Comparison of ENCODE assay signal across 11 mouse cellular contexts in genomic region chr2:118727911-118728310, GRCm38 (mm10). TPM values are rescaled to one million over a fixed set of nuclear protein-coding genes. Genes with fewer than 3 reads are reported as not detected.
A peak's percentile ranks its signal among the peaks of the same experiment; 100 is the strongest.
DNase-seq lines count a peak whose midpoint lies in the region; ATAC-seq and TF ChIP-seq lines count a peak whose summit lies in the region.
"Had no signal": no experiment of that assay in that cellular context is flagged by ENCODE, and none has a peak within 500 bp of the region (broad histone marks: within the 10 kb centered on the region; RNA-seq: fewer than 3 reads in every experiment).

No protein-coding gene starts in this region.

- 16% methylated on average over 9 of the region's 9 CpGs for WGBS in heart, embryonic 12.5 days
- WGBS in limb, embryonic 14.5 days = 26% methylated on average over 9 of the region's 9 CpGs
- 40% methylated on average over 9 of the region's 9 CpGs for WGBS in small intestine, adult 2 months
- 37% methylated on average over 9 of the region's 9 CpGs for WGBS in midbrain, embryonic 16.5 days

- H3K27ac ChIP-seq in heart, embryonic 12.5 days (ENCODE audit: poor library complexity, severe bottlenecking) = no peak overlapping the region
- no peak overlapping the region for H3K27ac ChIP-seq in limb, embryonic 14.5 days (replicated peaks; ENCODE audit: low read depth, low read length)
- peak overlapping the region; percentile 23 for H3K27ac ChIP-seq in small intestine, adult 2 months (ENCODE audit: insufficient read depth, low read depth, low read length)
- H3K27ac ChIP-seq in midbrain, embryonic 16.5 days (ENCODE audit: low read length) = no peak overlapping the region
- H3K27ac ChIP-seq: hindbrain, embryonic 12.5 days had no signal

- H3K4me1 ChIP-seq in heart, embryonic 12.5 days (replicated peaks) = peaks cover 44% of the 10 kb centered on the region
- peaks cover 10% of the 10 kb centered on the region for H3K4me1 ChIP-seq in limb, embryonic 14.5 days (ENCODE audit: control insufficient read depth, insufficient read depth, low read length)
- H3K4me1 ChIP-seq in small intestine, adult 2 months (ENCODE audit: control insufficient read depth, insufficient read depth, insufficient read length, low read length) = peaks cover 3% of the 10 kb centered on the region; the same call in 1 of the 2 replicates
- no peaks in the 10 kb centered on the region for H3K4me1 ChIP-seq in midbrain, embryonic 16.5 days (ENCODE audit: control insufficient read depth, insufficient read depth, low read length)

- H3K27me3 ChIP-seq in heart, embryonic 12.5 days (replicated peaks) = peaks cover 36% of the 10 kb centered on the region
- 0 out of 2 replicates have a peak, but pooled peaks cover 4% of the 10 kb centered on the region for H3K27me3 ChIP-seq in limb, embryonic 14.5 days (ENCODE audit: control insufficient read depth, insufficient read depth, low read length)
- H3K27me3 ChIP-seq in small intestine, adult 2 months (ENCODE audit: control insufficient read depth, insufficient read depth, low read length) = no peaks in the 10 kb centered on the region
- H3K27me3 ChIP-seq in midbrain, embryonic 16.5 days (ENCODE audit: control insufficient read depth, insufficient read depth, low read depth, low read length) = 0 out of 2 replicates have a peak, but pooled peaks cover 2% of the 10 kb centered on the region

- no peaks in the 10 kb centered on the region for H3K36me3 ChIP-seq in heart, embryonic 12.5 days
- H3K36me3 ChIP-seq in limb, embryonic 14.5 days (ENCODE audit: control insufficient read depth, insufficient read depth, low read length) = no peaks in the 10 kb centered on the region
- H3K36me3 ChIP-seq in small intestine, adult 2 months (ENCODE audit: control insufficient read depth, insufficient read depth, low read length) = no peaks in the 10 kb centered on the region
- no peaks in the 10 kb centered on the region for H3K36me3 ChIP-seq in midbrain, embryonic 16.5 days (ENCODE audit: control insufficient read depth, insufficient read depth, low read length)
- H3K36me3 ChIP-seq: hindbrain, embryonic 12.5 days had no signal

- H3K9ac ChIP-seq in heart, embryonic 12.5 days = no peak overlapping the region
- no peak overlapping the region; the same call in 1 of the 2 replicates for H3K9ac ChIP-seq in limb, embryonic 14.5 days (ENCODE audit: low read depth, low read length, severe bottlenecking)
- no peak overlapping the region for H3K9ac ChIP-seq in midbrain, embryonic 16.5 days (ENCODE audit: low read depth, low read length)
- H3K9ac ChIP-seq: hindbrain, embryonic 12.5 days had no signal

- no peak for DNase-seq in heart, postnatal 25 days (ENCODE audit: low spot score)
- DNase-seq in ovary, postnatal 36 days (ENCODE audit: low spot score) = peak; percentile 19
- no peak for DNase-seq in ovary, postnatal 10 days (ENCODE audit: low spot score)
- no peak for DNase-seq in limb, embryonic 14.5 days (ENCODE audit: low spot score)
- DNase-seq in left cerebral cortex, postnatal 36 days (ENCODE audit: low spot score in 2 of 2) = no peak
- DNase-seq: cerebellum, adult 9-11 months had no signal

- peak overlapping the region; percentile 35; the same call in 1 of the 2 replicates for H3K4me2 ChIP-seq in heart, embryonic 12.5 days
- H3K4me2 ChIP-seq in limb, embryonic 14.5 days (replicated peaks; ENCODE audit: low read depth, low read length, severe bottlenecking) = 0 out of 2 replicates have a peak overlapping the region, but pooled peaks have one; percentile 5
- H3K4me2 ChIP-seq in midbrain, embryonic 16.5 days (ENCODE audit: low read length) = no peak overlapping the region
- H3K4me2 ChIP-seq: hindbrain, embryonic 12.5 days had no signal

- TF ChIP-seq POLR2A in limb, embryonic 14.5 days (IDR thresholded peaks at IDR 0.05; ENCODE audit: borderline replicate concordance, extremely low read depth, insufficient read depth, insufficient read length) = no peak
- TF ChIP-seq POLR2A in small intestine, adult 2 months (IDR thresholded peaks at IDR 0.05; ENCODE audit: low read depth, low read length) = no peak

- intact Hi-C loops in heart, postnatal 25 days (cut with DNase I) = loop anchor here (2.0 kb wide), 1 partner anchor 27 kb away; no protein-coding TSS in a partner anchor
- intact Hi-C loops in left cerebral cortex, postnatal 36 days (cut with DNase I) = no loop called here

- TF ChIP-seq CTCF in small intestine, adult 2 months (IDR thresholded peaks at IDR 0.05; ENCODE audit: extremely low read depth, insufficient read length, insufficient replicate concordance, low read depth, low read length) = no peak

- no peak overlapping the region for H3K4me3 ChIP-seq in heart, embryonic 12.5 days
- no peak overlapping the region for H3K4me3 ChIP-seq in limb, embryonic 14.5 days (replicated peaks; ENCODE audit: low read length)
- peak overlapping the region; percentile 50 for H3K4me3 ChIP-seq in small intestine, adult 2 months (ENCODE audit: low read depth, low read length)
- H3K4me3 ChIP-seq in midbrain, embryonic 16.5 days (ENCODE audit: low read depth, low read length) = no peak overlapping the region
- H3K4me3 ChIP-seq: hindbrain, embryonic 12.5 days had no signal

- no peak for ATAC-seq in heart, embryonic 12.5 days (ENCODE audit: insufficient number of reproducible peaks, low FRiP score)
- no peak for ATAC-seq in limb, embryonic 14.5 days (ENCODE audit: low FRiP score, low read depth)
- ATAC-seq in midbrain, embryonic 16.5 days = no peak

- H3K9me3 ChIP-seq in heart, embryonic 12.5 days (replicated peaks) = no peaks in the 10 kb centered on the region
- H3K9me3 ChIP-seq in limb, embryonic 14.5 days (ENCODE audit: control insufficient read depth, low read length) = no peaks in the 10 kb centered on the region
- H3K9me3 ChIP-seq in midbrain, embryonic 16.5 days (replicated peaks; ENCODE audit: control insufficient read depth, low read length, poor library complexity, severe bottlenecking) = no peaks in the 10 kb centered on the region
- H3K9me3 ChIP-seq: hindbrain, embryonic 12.5 days had no signal

RNA-seq across cellular contexts. Expression of gene Plcb2, which starts 0.3 kb away (rescaled TPM):
- 1.4 and 1.5 TPM in 2 replicates for polyA plus RNA-seq in heart, embryonic 12.5 days (2016; fragmentation: Nextera tagmentation; extraction: Ambion mirVana)
- 1 to 10 TPM; 1.9 to 2.8 TPM for total RNA-seq in heart, postnatal 25 days (2021)
- polyA plus RNA-seq in limb, embryonic 14.5 days (2012; rRNA removed) = 2.0 and 2.1 TPM in 2 replicates
- 0.74 and 0.82 TPM in 2 replicates for polyA plus RNA-seq in limb, embryonic 14.5 days (2014; fragmentation: Nextera tagmentation; extraction: Ambion mirVana)
- polyA plus RNA-seq in small intestine, adult 2 months (2012; rRNA removed) = 2.9 and 6.2 TPM in 2 replicates
- total RNA-seq in left cerebral cortex, postnatal 36 days (2021) = 1 to 10 TPM; 2.4 to 3.4 TPM
- 0.44 and 0.50 TPM in 2 replicates for polyA plus RNA-seq in midbrain, embryonic 16.5 days (2015; fragmentation: Nextera tagmentation; extraction: Ambion mirVana)

RNA-seq across cellular contexts. Expression of gene Inafm2, which starts 17.6 kb away (rescaled TPM):
- polyA plus RNA-seq in heart, embryonic 12.5 days (2016; fragmentation: Nextera tagmentation; extraction: Ambion mirVana) = 33.8 and 37.3 TPM in 2 replicates
- total RNA-seq in heart, postnatal 25 days (2021) = 10 to 100 TPM; 26.7 to 32.4 TPM
- 7.9 and 8.0 TPM in 2 replicates for polyA plus RNA-seq in limb, embryonic 14.5 days (2012; rRNA removed)
- polyA plus RNA-seq in limb, embryonic 14.5 days (2014; fragmentation: Nextera tagmentation; extraction: Ambion mirVana) = 24.4 and 27.9 TPM in 2 replicates
- 6.2 and 8.8 TPM in 2 replicates for polyA plus RNA-seq in small intestine, adult 2 months (2012; rRNA removed)
- total RNA-seq in left cerebral cortex, postnatal 36 days (2021) = 10 to 100 TPM; 41.5 to 43.0 TPM
- polyA plus RNA-seq in midbrain, embryonic 16.5 days (2015; fragmentation: Nextera tagmentation; extraction: Ambion mirVana) = 17.9 and 18.9 TPM in 2 replicates

RNA-seq across cellular contexts. Expression of gene Ankrd63, which starts 24.1 kb away (rescaled TPM):
- 1.2 and 1.4 TPM in 2 replicates for polyA plus RNA-seq in heart, embryonic 12.5 days (2016; fragmentation: Nextera tagmentation; extraction: Ambion mirVana)
- 1 to 10 TPM; 1.8 to 3.0 TPM for total RNA-seq in heart, postnatal 25 days (2021)
- 0.08 and 0.10 TPM in 2 replicates for polyA plus RNA-seq in limb, embryonic 14.5 days (2012; rRNA removed)
- polyA plus RNA-seq in limb, embryonic 14.5 days (2014; fragmentation: Nextera tagmentation; extraction: Ambion mirVana) = 0.07 TPM in 1 of 2 replicates, not detected in the other
- 0.13 and 1.4 TPM in 2 replicates for polyA plus RNA-seq in small intestine, adult 2 months (2012; rRNA removed)
- total RNA-seq in left cerebral cortex, postnatal 36 days (2021) = 10 to 100 TPM; 20.0 to 32.2 TPM
- polyA plus RNA-seq in midbrain, embryonic 16.5 days (2015; fragmentation: Nextera tagmentation; extraction: Ambion mirVana) = not detected in 2 replicates
- polyA plus RNA-seq: hindbrain, embryonic 12.5 days had no signal

RNA-seq across cellular contexts. Expression of gene Ccdc9b, which starts 34.5 kb away (rescaled TPM):
- 2.7 and 3.6 TPM in 2 replicates for polyA plus RNA-seq in heart, embryonic 12.5 days (2016; fragmentation: Nextera tagmentation; extraction: Ambion mirVana)
- total RNA-seq in heart, postnatal 25 days (2021) = 10 to 100 TPM; 23.0 to 24.2 TPM
- polyA plus RNA-seq in limb, embryonic 14.5 days (2012; rRNA removed) = 1.7 and 1.8 TPM in 2 replicates
- 0.88 and 1.4 TPM in 2 replicates for polyA plus RNA-seq in limb, embryonic 14.5 days (2014; fragmentation: Nextera tagmentation; extraction: Ambion mirVana)
- polyA plus RNA-seq in small intestine, adult 2 months (2012; rRNA removed) = 2.4 and 3.3 TPM in 2 replicates
- 1 to 10 TPM; 4.8 to 5.5 TPM for total RNA-seq in left cerebral cortex, postnatal 36 days (2021)
- polyA plus RNA-seq in midbrain, embryonic 16.5 days (2015; fragmentation: Nextera tagmentation; extraction: Ambion mirVana) = 1.2 and 1.6 TPM in 2 replicates

RNA-seq across cellular contexts. Expression of gene Phgr1, which starts 44.7 kb away (rescaled TPM):
- not detected in 2 replicates for polyA plus RNA-seq in heart, embryonic 12.5 days (2016; fragmentation: Nextera tagmentation; extraction: Ambion mirVana)
- total RNA-seq in heart, postnatal 25 days (2021) = not detected
- polyA plus RNA-seq in limb, embryonic 14.5 days (2012; rRNA removed) = 1.00 TPM in 1 of 2 replicates, not detected in the other
- polyA plus RNA-seq in limb, embryonic 14.5 days (2014; fragmentation: Nextera tagmentation; extraction: Ambion mirVana) = not detected in 2 replicates
- polyA plus RNA-seq in small intestine, adult 2 months (2012; rRNA removed) = 2,253 and 5,176 TPM in 2 replicates
- total RNA-seq in left cerebral cortex, postnatal 36 days (2021) = not detected
- not detected in 2 replicates for polyA plus RNA-seq in midbrain, embryonic 16.5 days (2015; fragmentation: Nextera tagmentation; extraction: Ambion mirVana)
- total RNA-seq: left cerebral cortex, postnatal 10 days had no signal
- polyA plus RNA-seq: hindbrain, embryonic 12.5 days had no signal
